Mouse (Mus musculus) c-Kit-positive CD71-positive TER-119-negative erythroid progenitor cells, embryonic 14.5 days (primary cell): ENCODE measurements around the gene Kcnk7.

Experiments
- DNase-seq: peaks from one replicate; pipeline ENCODE4 v3.0.0-alpha.2; 2013; ENCODE audit warnings: low read depth

Kcnk7 gene

DNA sequence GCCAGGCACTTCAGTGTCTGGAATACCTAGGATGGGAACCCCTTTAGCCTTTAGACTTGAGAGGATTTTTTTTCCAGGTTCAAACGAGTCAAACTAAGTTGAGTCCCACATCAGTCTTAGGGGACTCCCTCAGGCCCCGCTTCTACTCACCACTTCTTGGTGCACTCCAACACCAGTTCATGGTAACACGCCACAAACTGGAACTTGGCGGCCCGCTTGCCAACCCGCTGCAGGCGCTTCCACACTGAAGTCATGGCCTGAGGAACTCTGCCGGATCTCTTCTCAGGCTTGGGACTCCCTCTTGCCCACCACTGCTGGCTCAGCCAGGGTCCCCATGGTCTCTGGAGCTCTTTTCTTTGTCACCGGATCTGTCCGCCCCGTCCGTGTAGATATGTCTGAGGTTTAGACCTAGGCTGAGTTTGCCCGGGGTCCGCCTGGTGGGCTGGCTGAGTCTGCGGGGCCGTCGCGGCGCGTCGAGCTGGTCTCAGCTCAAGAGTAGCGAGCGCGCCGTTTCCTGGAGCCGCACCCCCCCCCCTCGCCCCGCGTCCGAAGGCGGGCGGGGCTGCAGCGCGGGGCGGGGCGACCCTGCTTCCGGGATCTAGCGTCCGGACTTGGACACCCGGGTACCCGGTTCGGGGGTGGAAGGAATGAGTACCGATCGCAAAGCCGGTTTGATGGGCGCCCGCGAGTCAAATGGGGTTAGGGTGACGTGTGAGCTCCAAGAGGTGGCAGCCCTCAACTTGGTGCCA lies 21.8 kb downstream of the Kcnk7 start, which contains the start of gene Ehbp1l1:
Gene Ehbp1l1 (minus strand): TSS at position 551 of the 749 bp plus-strand sequence.
- DNase-seq = no peak

GRCm38 (mm10) chr19:5726961-5727578 lies 22.9 kb downstream of the Kcnk7 start:
- DNase-seq = peak; percentile 88

GRCm38 (mm10) chr19:5727701-5728100 lies 23.5 kb downstream of the Kcnk7 start:
- DNase-seq = peak; percentile 84

DNA sequence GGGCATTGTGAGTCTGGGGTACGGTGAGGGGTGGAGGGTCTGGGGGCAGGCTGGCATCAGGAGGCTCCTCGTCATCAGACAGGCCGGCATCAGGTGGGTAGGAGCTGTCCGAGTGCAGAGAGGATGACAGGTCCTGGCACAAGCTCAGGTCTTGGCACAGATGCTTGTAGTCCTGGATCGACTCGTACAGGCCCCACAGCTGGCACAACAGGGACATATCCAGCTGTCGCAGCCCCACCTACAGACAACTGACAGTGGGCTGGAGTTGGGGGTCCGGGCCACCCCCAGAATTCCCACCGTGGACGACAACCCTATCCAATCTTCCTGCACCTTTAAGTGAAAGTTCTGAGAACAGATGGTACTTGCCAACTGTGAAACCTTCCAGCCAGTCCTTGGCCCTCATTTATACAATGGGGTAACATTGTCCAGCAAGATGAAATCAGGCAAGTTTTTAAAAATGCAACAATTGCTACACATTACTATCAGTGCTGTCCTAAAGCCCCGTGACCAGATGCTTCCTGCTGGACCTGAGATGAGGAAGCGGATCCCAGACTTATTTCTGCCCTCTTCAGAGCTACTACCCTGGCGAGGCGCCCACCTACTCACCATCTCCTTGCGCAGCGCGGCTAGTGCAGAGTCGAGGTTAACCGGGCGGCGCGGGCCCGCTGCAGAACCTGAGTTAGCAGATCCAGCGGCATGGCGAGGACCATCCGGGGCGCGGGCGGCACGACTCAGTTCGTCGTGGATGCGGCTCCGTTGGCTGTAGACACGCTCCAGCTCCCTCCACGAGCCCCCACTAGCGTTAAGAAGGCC lies 24.7 kb downstream of the Kcnk7 start:
- no peak for DNase-seq

- peak; percentile 91 for DNase-seq
Measured at GRCm38 (mm10) chr19:5729444-5729815, 25.3 kb downstream of the Kcnk7 start, which contains the start of gene Fam89b. Gene Fam89b (minus strand): TSS chr19:5729653.

GRCm38 (mm10) chr19:5730314-5731186 lies 26.4 kb downstream of the Kcnk7 start:
- no peak for DNase-seq

DNA sequence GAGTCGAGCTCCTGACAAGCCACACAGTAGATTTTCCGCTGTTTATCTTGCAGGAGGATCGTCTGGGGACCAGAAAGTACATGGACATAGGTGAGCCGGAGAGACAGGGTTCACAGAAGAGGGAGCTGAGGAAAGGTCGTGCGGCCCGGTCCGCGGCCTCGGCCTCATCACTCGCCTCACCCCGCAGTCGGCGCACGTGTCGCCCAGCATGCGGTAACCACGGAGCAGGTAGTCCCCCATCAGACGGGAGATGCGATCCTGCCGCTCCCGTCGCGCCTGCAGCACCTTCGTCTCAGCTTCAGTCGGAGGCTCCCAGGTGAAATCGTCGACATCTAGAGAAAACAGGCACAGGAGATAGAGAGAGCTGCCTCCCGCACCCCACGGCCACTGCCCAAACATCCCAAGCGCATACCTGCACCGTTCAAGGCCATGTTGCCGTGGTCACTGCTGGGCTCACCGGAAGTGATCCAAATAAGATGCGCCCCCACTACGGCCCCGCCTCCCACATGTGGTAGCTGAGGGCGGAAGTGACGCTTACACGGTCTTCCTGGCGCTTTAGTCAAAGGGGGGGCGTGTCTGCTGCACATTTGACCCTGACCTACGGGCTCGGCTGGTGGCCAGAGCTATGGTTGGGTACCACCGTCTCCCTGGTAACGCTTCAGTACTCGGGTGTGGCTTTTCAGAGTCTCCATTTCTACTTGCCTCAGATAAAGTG lies 27.3 kb downstream of the Kcnk7 start:
- peak; percentile 89 for DNase-seq

DNA sequence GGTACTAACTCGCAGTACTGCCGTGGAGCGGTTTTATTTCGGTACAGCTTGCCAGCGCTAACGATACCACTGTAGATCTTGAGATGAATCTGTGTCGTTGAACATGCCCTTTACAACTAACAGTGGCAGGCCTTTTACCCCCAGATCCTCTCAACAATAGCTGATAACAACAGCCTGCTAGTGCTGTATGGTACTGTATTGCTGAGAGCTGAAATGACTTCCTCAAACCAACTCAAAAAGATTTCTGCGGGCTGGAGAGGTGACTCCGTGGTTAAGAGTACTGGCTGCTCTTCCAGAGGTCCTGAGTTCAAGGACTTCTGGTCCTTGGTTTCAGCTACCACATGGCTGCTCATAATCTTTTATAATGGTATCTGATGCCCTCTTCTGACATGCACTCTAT lies 30.2 kb downstream of the Kcnk7 start:
- no peak for DNase-seq

- DNase-seq = no peak
Measured at GRCm38 (mm10) chr19:5739446-5739845, 35.3 kb downstream of the Kcnk7 start.

GRCm38 (mm10) chr19:5740320-5741317 lies 36.5 kb downstream of the Kcnk7 start, which contains the start of gene Ltbp3:
Gene Ltbp3 (plus strand): TSS chr19:5740904.
- no peak for DNase-seq

DNA sequence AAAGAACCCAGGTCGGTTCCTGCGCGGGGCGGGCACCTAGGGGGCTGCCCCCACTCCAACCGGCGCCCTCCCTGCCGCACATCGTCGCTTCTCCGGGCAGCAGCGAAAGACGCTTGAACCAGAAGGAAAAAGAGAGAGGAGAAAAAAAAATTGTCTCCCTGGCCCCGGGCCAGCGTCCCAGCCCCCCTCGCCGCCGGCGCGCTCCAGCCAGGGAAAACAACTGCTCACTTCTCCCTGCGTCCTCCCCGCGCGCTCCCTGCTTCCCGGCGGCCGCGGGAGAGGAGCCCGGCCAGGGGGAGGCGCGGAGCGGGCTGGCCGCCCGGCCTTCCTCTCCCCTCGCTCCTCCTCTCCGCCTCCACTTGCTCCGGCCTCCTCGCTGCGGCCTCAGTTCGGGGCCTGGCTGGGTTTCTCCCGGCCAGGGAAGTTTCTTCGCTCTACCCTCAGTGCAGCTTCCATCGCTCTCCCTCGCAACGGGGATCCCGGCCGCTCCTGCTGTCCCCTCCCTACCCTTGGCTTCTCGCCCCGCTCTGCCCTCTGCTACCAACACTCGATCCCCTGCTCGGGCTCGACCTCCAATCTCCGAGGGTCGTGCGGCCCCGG lies 37.6 kb downstream of the Kcnk7 start:
- no peak for DNase-seq

- no peak for DNase-seq
Measured at GRCm38 (mm10) chr19:5742241-5742641, 38.1 kb downstream of the Kcnk7 start.

DNA sequence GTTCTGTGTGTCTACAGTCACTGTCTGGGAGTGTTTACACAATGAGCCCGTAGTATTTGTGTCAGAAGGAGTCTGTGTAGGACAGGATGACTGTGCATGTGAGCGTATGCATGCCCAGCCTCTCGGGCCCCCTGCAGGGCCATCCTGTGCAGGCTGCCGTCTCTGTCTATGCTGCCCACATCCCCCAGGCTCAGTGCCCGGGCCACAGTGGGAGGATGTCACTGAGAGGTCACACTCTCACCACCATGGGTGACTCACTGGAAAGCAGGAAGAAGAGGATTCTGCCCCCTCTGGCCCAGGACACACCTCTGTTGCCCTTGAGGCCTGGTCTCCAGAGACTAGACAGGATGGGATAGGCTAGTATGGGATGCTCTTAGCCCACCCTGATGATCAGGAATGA lies 39.4 kb downstream of the Kcnk7 start:
- no peak for DNase-seq

DNA sequence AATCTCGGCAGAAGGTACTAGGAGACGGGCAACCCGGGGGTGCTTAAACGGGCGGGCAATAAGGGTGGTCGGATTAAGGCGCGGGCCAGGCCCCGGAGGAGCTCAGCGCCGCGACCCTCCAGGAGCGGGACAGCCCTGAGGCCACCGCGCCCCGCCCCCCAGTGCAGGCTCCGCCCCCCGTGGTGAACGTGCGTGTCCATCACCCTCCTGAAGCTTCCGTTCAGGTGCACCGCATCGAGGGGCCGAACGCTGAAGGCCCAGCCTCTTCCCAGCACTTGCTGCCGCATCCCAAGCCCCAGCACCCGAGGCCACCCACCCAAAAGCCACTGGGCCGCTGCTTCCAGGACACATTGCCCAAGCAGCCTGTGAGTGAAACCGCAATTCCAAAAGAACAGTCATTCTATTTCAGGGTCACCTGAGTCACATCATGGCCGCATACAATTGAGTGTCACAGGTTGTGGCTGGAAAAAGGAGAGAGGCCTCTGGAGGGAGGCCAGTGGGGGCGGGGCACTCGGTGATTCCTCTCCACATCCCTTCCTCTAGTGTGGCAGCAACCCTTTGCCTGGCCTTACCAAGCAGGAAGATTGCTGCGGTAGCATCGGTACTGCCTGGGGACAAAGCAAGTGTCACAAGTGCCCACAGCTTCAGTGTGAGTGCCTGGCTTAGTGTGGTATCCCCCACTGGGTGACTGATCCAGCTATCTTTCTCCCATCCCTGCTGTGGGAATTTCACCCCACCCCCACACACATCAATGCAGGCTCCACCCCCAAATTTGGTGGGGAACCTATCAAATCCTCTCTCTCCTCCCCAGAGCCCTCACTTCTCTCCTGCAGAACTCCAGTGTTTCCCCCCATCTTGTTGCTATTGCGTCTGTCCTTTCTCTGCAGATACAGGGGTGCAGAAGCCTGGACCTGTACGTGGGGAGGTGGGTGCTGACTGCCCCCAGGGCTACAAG lies 41.9 kb downstream of the Kcnk7 start:
- no peak for DNase-seq

DNA sequence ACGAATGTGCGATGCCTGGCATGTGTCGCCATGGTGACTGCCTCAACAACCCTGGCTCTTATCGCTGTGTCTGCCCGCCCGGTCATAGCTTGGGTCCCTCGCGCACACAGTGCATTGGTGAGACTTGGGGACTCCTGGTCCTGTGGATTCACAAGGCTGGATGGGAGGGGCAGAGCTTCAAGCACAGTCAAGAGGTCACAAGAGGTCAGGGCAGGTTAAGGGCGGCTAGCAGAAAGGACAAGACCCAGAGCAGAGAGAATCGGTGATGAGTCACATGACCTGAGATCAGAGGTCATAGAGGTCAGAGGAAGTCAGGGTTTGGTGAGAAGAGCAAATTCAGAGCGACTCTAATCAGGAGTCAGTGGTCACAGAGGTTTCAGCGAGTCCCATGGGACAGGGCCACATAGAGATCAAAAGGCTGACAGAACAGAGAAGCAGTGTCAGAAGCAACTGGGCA lies 42.8 kb downstream of the Kcnk7 start:
- no peak for DNase-seq

DNA sequence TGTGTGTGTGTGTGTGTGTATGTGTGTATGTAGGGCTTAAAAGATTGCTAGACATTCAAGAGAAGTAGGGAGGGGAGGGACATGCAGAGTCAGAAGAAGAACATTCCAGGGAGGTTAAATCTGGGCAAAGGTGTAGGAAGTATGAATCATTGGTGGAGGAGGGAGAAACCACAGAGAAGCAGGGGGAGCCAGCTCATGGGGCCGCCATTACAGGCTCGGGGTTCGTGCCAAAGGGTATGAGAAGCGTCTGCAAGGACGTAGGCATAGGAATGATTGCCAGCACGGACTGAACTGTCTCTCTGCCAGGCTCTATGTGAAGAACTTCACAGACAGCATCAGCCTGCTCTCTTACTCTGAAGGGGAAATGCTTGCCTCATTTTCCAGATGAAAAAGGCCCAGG lies 45.3 kb downstream of the Kcnk7 start:
- no peak for DNase-seq

GRCm38 (mm10) chr19:5750951-5751350 lies 46.8 kb downstream of the Kcnk7 start:
- DNase-seq = no peak

- no peak for DNase-seq
Measured at GRCm38 (mm10) chr19:5751742-5752141, 47.6 kb downstream of the Kcnk7 start.
